Mouse (Mus musculus) forebrain, embryonic 12.5 days (tissue): ENCODE data around the gene Psmd13. TPM values are rescaled to one million over a fixed set of nuclear protein-coding genes. Genes with fewer than 3 reads are reported as not detected.

Source experiments
- ATAC-seq: fragments of 200-750 bp; cut with Nextera tagmentation; 2 replicates; pipeline ENCODE4 v1.8.0; 2017; ENCODE audit warnings: moderate TSS enrichment; ENCODE audit not compliant: low FRiP score
- H3K27ac ChIP-seq: fragments of 300-500 bp; sonication (generic); 2 replicates; pipeline ENCODE4 v1.5.1; 2016; ENCODE audit warnings: mild to moderate bottlenecking
- H3K27me3 ChIP-seq: fragments of 300-500 bp; sonication (generic); 2 replicates; pipeline ENCODE4 v1.6.1; 2016; ENCODE audit warnings: mild to moderate bottlenecking
- H3K36me3 ChIP-seq: fragments of 300-500 bp; sonication (generic); replicated peaks from 2 replicates; pipeline ENCODE4 v1.6.1; 2016; ENCODE audit warnings: mild to moderate bottlenecking
- H3K4me1 ChIP-seq: fragments of 300-500 bp; sonication (generic); 2 replicates; pipeline ENCODE4 v1.6.1; 2016
- H3K4me2 ChIP-seq: fragments of 300-500 bp; sonication (generic); 2 replicates; pipeline ENCODE4 v1.6.1; 2016; ENCODE audit warnings: mild to moderate bottlenecking, moderate library complexity
- H3K4me3 ChIP-seq: fragments of 300-500 bp; sonication (generic); replicated peaks from 2 replicates; pipeline ENCODE4 v1.5.1; 2016; ENCODE audit warnings: mild to moderate bottlenecking
- H3K9ac ChIP-seq: fragments of 300-500 bp; sonication (generic); 2 replicates; pipeline ENCODE4 v1.6.1; 2016; ENCODE audit warnings: mild to moderate bottlenecking
- H3K9me3 ChIP-seq: fragments of 300-500 bp; sonication (generic); 2 replicates; pipeline ENCODE4 v1.6.1; 2016
- WGBS: fragments of 180-500 bp; shearing (Covaris S2); methylation state at CpG from one replicate; pipeline ENCODE4 v1.1.7; 2016; 5-methylcytosine and 5-hydroxymethylcytosine counted together
- polyA plus RNA-seq: library from polyadenylated mRNA; unstranded; fragments of >200 nt; fragmentation: Nextera tagmentation; extraction: Ambion mirVana; gene quantifications from 2 replicates; pipeline ENCODE4 v1.2.1, GENCODE M21; 2016

Gene Psmd13
- 307 and 318 TPM in 2 replicates for polyA plus RNA-seq

DNA sequence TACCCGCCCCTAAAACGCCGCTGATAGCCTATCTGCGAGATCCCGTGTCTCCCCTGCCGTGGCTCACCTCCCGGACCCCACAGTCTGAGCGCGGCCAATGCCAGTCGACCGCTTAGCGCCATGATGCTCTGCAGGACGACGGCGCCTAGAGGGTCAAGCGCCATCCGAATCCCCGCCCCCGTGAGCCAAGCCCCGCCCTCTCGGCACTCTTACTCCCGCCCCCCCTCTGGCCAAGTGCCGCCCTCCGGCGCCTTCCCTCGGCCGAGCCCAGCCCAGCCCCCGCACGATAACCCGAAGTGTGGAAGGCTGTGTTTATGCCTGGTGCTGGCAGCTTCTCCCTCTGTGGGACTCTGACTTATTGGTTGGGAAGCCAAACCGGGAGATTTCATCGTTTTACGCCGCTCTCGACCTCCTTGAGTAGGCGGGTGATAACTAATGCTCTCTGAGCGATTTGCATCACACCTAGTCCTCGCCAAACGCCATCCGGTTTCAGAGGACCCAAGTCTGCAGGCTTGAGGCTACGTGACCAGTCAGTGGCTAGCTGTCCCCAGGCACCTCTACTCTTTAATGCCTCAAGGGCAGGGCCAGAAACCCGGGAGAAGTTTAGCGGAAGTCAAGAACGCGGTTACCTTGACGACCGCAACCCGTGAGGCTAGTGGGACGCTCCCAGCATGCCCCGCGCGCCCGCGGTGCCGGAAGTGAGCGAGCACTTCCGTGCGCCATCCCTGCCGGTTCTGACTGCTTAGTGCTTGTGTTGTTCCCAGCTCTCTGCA lies at the start of gene Psmd13, which contains the start of gene Sirt3:
Gene Psmd13, plus strand, starts transcription at position 273 of the 773 bp plus-strand sequence.
Gene Sirt3, minus strand, starts transcription at position 614 of the 773 bp plus-strand sequence.
- H3K27ac ChIP-seq: peak within 1 kb of the TSS; percentile 84
- peak within 1 kb of the TSS; percentile 83 for H3K9ac ChIP-seq
- H3K9me3 ChIP-seq: no peaks in the 10 kb centered on the region
- peak; percentile 96 for ATAC-seq
- peaks cover 17% of the 10 kb centered on the region for H3K4me1 ChIP-seq
- H3K36me3 ChIP-seq: peaks cover 21% of the 10 kb centered on the region
- H3K4me2 ChIP-seq: peak within 1 kb of the TSS; percentile 66
- no peaks in the 10 kb centered on the region for H3K27me3 ChIP-seq
- WGBS: under 1% methylated on average over 57 of the region's 59 CpGs
- peak within 1 kb of the TSS; percentile 95 for H3K4me3 ChIP-seq

GRCm38 (mm10) chr7:140833341-140833740 lies 48.4 kb upstream of the Psmd13 start:
- ATAC-seq: no peak

DNA sequence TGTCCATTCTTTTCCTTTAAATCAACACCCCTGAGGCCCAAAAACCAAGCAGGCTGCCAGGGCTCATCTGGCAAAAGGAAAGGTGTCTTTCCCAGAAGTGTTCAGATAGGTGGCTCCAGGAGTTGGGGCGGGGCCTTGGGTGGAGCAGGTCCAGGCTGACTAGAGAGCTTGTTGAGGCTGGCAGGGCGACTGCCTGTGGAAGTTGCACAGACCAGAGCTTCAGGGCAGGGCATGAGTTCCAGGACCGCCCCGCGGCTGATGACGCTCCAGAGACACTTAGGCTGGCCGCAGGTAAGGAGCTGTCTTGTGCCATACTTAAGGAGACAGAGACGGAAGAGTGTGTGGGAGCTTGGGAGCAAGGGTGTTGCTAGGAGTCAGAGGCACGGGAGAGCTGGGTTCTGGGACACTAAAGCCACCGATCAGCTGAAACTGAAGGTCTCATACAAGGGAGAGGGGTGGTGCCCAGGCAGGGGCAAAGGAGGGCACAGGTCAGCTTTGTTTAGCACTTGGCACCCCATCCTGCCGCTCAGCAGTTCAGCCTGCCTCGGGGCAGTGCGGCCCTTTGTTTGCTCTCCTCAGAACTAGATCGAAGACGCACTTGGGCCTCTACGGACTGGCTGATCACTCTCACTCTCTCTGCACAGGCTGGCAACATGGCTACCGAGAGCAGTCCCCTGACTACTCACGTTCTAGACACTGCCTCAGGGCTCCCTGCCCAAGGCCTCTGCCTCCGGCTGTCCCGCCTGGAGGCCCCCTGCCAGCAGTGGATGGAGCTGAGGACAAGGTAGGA lies 46.6 kb upstream of the Psmd13 start, which contains the start of gene Urah:
Gene Urah, plus strand, starts transcription at position 51 of the 790 bp plus-strand sequence.
- no peaks in the 10 kb centered on the region for H3K36me3 ChIP-seq
- H3K4me1 ChIP-seq: no peaks in the 10 kb centered on the region
- no peak for ATAC-seq
- WGBS: 45% methylated on average over 20 of the region's 20 CpGs
- H3K4me3 ChIP-seq: no peak within 1 kb of the TSS
- H3K27me3 ChIP-seq: peaks cover 3% of the 10 kb centered on the region; the same call in 1 of the 2 replicates
- H3K27ac ChIP-seq: no peak within 1 kb of the TSS
- H3K9me3 ChIP-seq: no peaks in the 10 kb centered on the region
- H3K9ac ChIP-seq: no peak within 1 kb of the TSS
- H3K4me2 ChIP-seq: no peak within 1 kb of the TSS

More at GRCm38 (mm10) chr7:140833341-140833740, 48.4 kb upstream of the Psmd13 start:
- WGBS: 83% methylated on average over 4 of the region's 4 CpGs
- H3K9ac ChIP-seq: no peak overlapping the region
- H3K4me3 ChIP-seq: no peak overlapping the region
- peaks cover 3% of the 10 kb centered on the region; the same call in 1 of the 2 replicates for H3K27me3 ChIP-seq
- no peaks in the 10 kb centered on the region for H3K36me3 ChIP-seq
- no peak overlapping the region for H3K4me2 ChIP-seq
- no peaks in the 10 kb centered on the region for H3K9me3 ChIP-seq
- H3K27ac ChIP-seq: no peak overlapping the region
- no peaks in the 10 kb centered on the region for H3K4me1 ChIP-seq

DNA sequence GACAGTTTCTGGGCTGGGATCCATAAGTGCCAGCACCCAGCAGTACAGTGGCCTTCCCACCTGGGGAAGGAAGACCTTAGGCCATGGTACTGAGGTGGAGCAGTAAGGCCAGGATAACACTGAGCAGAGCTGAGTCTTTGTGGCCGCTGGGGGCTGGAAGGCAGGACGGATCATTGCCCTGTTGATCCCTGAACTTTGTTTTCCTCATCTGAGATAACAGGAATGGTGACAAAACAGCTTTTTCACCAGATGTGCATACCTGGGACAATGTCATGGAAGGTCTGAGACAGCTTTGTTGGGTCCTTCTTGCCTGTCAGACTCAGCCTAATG lies 46.0 kb upstream of the Psmd13 start:
- Histone ChIP-seq H3K27me3 (peaks cover 6% of the 10 kb centered on the region), H3K4me3 (no peak overlapping the region), H3K4me1 (no peaks in the 10 kb centered on the region), H3K36me3 (no peaks in the 10 kb centered on the region), H3K4me2 (no peak overlapping the region), H3K27ac (no peak overlapping the region), H3K9ac (no peak overlapping the region), H3K9me3 (no peaks in the 10 kb centered on the region)
- ATAC-seq: no peak
- WGBS: 77% methylated on average over 2 of the region's 2 CpGs

- Histone ChIP-seq H3K4me2 (no peak overlapping the region), H3K27ac (no peak overlapping the region), H3K36me3 (no peaks in the 10 kb centered on the region), H3K27me3 (peaks cover 13% of the 10 kb centered on the region), H3K4me3 (no peak overlapping the region), H3K4me1 (no peaks in the 10 kb centered on the region), H3K9me3 (no peaks in the 10 kb centered on the region), H3K9ac (no peak overlapping the region)
- ATAC-seq: no peak
- 85% methylated on average over 9 of the region's 9 CpGs for WGBS
Measured at GRCm38 (mm10) chr7:140836243-140837115, 45.3 kb upstream of the Psmd13 start.

GRCm38 (mm10) chr7:140839556-140839955 lies 42.2 kb upstream of the Psmd13 start:
- peaks cover 37% of the 10 kb centered on the region for H3K27me3 ChIP-seq
- no peak overlapping the region for H3K4me3 ChIP-seq
- WGBS: 62% methylated on average over 5 of the region's 5 CpGs

GRCm38 (mm10) chr7:140840750-140841735 lies 40.7 kb upstream of the Psmd13 start:
- no peak overlapping the region for H3K27ac ChIP-seq
- H3K27me3 ChIP-seq: peaks cover 43% of the 10 kb centered on the region
- WGBS: 45% methylated on average over 17 of the region's 19 CpGs
- H3K9ac ChIP-seq: no peak overlapping the region
- no peak for ATAC-seq
- H3K9me3 ChIP-seq: no peaks in the 10 kb centered on the region
- 0 out of 2 replicates have a peak, but pooled peaks cover 2% of the 10 kb centered on the region for H3K4me1 ChIP-seq
- H3K36me3 ChIP-seq: no peaks in the 10 kb centered on the region
- no peak overlapping the region for H3K4me3 ChIP-seq
- no peak overlapping the region for H3K4me2 ChIP-seq

More at GRCm38 (mm10) chr7:140839556-140839955, 42.2 kb upstream of the Psmd13 start:
- H3K4me1 ChIP-seq: no peaks in the 10 kb centered on the region
- H3K36me3 ChIP-seq: no peaks in the 10 kb centered on the region
- H3K27ac ChIP-seq: no peak overlapping the region
- H3K9me3 ChIP-seq: no peaks in the 10 kb centered on the region
- H3K4me2 ChIP-seq: no peak overlapping the region
- no peak for ATAC-seq
- no peak overlapping the region for H3K9ac ChIP-seq

GRCm38 (mm10) chr7:140843806-140844205 lies 38.0 kb upstream of the Psmd13 start:
- WGBS: 74% methylated on average over 7 of the region's 7 CpGs
- Histone ChIP-seq H3K9ac (no peak overlapping the region), H3K36me3 (no peaks in the 10 kb centered on the region), H3K27me3 (peaks cover 51% of the 10 kb centered on the region), H3K27ac (no peak overlapping the region), H3K4me3 (no peak overlapping the region), H3K4me2 (no peak overlapping the region), H3K9me3 (no peaks in the 10 kb centered on the region), H3K4me1 (0 out of 2 replicates have a peak, but pooled peaks cover 2% of the 10 kb centered on the region)
- ATAC-seq: no peak

DNA sequence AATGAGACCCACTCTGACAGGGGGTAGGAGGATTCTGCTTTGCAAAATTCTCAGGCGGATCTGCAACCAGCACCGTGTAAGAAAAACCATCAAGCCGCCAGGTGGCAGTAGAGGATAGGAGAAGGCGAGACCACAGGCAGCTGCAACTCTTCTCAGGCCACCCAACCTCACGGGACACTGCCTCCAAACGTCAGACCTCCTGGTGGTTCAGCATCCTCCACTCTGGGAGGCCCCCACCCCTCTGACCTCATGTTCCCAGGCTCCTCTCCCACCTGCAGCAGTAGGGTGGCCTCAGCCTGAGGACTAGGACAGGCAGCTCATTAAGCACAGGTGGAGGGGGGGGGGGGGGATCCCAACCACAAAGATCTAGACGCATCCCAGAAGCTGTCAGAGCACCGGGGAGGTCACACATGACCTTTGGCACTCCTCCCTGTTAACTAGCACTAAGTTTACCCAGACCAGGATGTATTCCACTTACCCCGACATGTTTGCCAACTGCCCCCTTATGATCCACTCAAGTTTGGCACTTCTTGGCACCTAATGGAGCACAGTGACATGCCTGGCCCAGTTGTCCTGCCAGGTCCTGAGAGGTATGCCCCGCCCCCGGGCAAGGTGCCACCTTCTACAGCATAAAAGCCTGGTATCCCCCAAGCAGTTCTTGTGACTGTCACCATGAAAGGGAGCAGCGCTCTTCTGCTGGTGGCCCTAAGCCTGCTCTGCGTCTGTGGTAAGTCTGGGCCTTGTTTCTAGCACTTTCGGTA lies 36.7 kb upstream of the Psmd13 start, which contains the start of gene Scgb1c1:
Gene Scgb1c1, plus strand, starts transcription at position 643 of the 761 bp plus-strand sequence.
- H3K4me1 ChIP-seq: 0 out of 2 replicates have a peak, but pooled peaks cover 2% of the 10 kb centered on the region
- 30% methylated on average over 14 of the region's 14 CpGs for WGBS
- H3K27me3 ChIP-seq: peaks cover 51% of the 10 kb centered on the region
- no peaks in the 10 kb centered on the region for H3K9me3 ChIP-seq
- H3K9ac ChIP-seq: no peak within 1 kb of the TSS
- peak; percentile 85 for ATAC-seq
- no peak within 1 kb of the TSS for H3K27ac ChIP-seq
- H3K4me3 ChIP-seq: no peak within 1 kb of the TSS
- H3K36me3 ChIP-seq: no peaks in the 10 kb centered on the region
- H3K4me2 ChIP-seq: no peak within 1 kb of the TSS

- 69% methylated on average over 4 of the region's 4 CpGs for WGBS
- no peaks in the 10 kb centered on the region for H3K9me3 ChIP-seq
- no peak overlapping the region for H3K9ac ChIP-seq
- H3K27ac ChIP-seq: no peak overlapping the region
- peaks cover 49% of the 10 kb centered on the region for H3K27me3 ChIP-seq
- H3K4me2 ChIP-seq: no peak overlapping the region
- H3K36me3 ChIP-seq: no peaks in the 10 kb centered on the region
- H3K4me3 ChIP-seq: no peak overlapping the region
- ATAC-seq: no peak
- 0 out of 2 replicates have a peak, but pooled peaks cover 2% of the 10 kb centered on the region for H3K4me1 ChIP-seq
Measured at GRCm38 (mm10) chr7:140845683-140846082, 36.1 kb upstream of the Psmd13 start.
